Mouse (Mus musculus) neural tube, embryonic 12.5 days (tissue): ENCODE measurements at regions not wholly inside any gene's neighbourhood (a gene's known extent, or its start where the extent isn't known, plus 50 kb on each side); places are given as distances from the start of the nearest gene placed in this dataset.
A peak's percentile ranks its signal among the peaks of the same experiment; 100 is the strongest.

Source experiments
- ATAC-seq: fragments of 200-750 bp; cut with Nextera tagmentation; 2 replicates; pipeline ENCODE4 v1.8.0; 2017; ENCODE audit warnings: low read depth, mild to moderate bottlenecking, moderate TSS enrichment, moderate library complexity; ENCODE audit not compliant: low FRiP score
- H3K27ac ChIP-seq: fragments of 300-500 bp; sonication (generic); 2 replicates; pipeline ENCODE4 v1.5.1; 2016
- H3K27me3 ChIP-seq: fragments of 300-500 bp; sonication (generic); replicated peaks from 2 replicates; pipeline ENCODE4 v1.6.1; 2016; ENCODE audit warnings: mild to moderate bottlenecking
- H3K36me3 ChIP-seq: fragments of 300-500 bp; sonication (generic); 2 replicates; pipeline ENCODE4 v1.6.1; 2016; ENCODE audit warnings: mild to moderate bottlenecking
- H3K4me1 ChIP-seq: fragments of 300-500 bp; sonication (generic); 2 replicates; pipeline ENCODE4 v1.6.1; 2016
- H3K4me2 ChIP-seq: fragments of 300-500 bp; sonication (generic); replicated peaks from 2 replicates; pipeline ENCODE4 v1.6.1; 2016; ENCODE audit warnings: mild to moderate bottlenecking
- H3K4me3 ChIP-seq: fragments of 300-500 bp; sonication (generic); 2 replicates; pipeline ENCODE4 v1.5.1; 2016
- H3K9ac ChIP-seq: fragments of 300-500 bp; sonication (generic); 2 replicates; pipeline ENCODE4 v1.6.1; 2016; ENCODE audit warnings: mild to moderate bottlenecking
- H3K9me3 ChIP-seq: fragments of 300-500 bp; sonication (generic); 2 replicates; pipeline ENCODE4 v1.6.1; 2016; ENCODE audit warnings: mild to moderate bottlenecking
- WGBS: fragments of 180-500 bp; shearing (Covaris S2); methylation state at CpG from one replicate; pipeline ENCODE4 v1.1.7; 2016; 5-methylcytosine and 5-hydroxymethylcytosine counted together

DNA sequence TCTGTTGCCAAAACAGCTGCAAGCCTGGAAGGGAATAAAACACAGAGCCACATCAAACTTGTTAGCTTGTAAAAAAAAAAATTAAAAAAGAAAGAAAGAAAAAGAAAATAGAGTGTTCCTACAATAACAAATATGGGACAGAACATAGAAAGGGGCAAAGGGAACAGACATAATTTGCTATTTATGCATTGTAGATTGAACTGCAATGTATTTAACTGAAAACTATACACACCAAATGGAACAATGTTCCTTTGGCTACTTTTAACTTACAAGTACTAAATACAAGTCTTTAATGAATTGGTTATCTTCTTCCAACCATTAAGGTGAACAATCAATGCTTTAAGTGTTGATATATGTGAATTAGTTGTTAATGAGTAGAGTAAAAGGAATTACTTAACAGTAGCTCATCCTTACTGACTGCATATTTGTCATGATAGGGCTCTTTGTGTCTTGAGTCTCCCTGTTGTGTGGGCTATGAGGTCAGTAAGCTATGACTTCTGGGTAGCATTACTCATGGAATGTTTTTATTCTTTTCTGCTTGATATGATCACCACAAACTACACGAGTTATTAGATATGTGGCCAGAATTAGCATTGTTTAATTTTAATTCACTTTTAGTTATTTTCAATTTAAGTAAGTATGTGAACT, 597.0 kb upstream of the Megf9 start:
- no peaks in the 10 kb centered on the region for H3K27me3 ChIP-seq
- no peak overlapping the region for H3K4me3 ChIP-seq
- H3K4me1 ChIP-seq = peaks cover 3% of the 10 kb centered on the region; the same call in 1 of the 2 replicates
- no peaks in the 10 kb centered on the region for H3K9me3 ChIP-seq
- WGBS = 39% methylated on average over 1 of the region's 1 CpGs
- ATAC-seq = 0 out of 2 replicates have a peak, but pooled peaks have one; percentile 69
- H3K9ac ChIP-seq = no peak overlapping the region
- no peaks in the 10 kb centered on the region for H3K36me3 ChIP-seq
- no peak overlapping the region for H3K27ac ChIP-seq
- no peak overlapping the region for H3K4me2 ChIP-seq

DNA sequence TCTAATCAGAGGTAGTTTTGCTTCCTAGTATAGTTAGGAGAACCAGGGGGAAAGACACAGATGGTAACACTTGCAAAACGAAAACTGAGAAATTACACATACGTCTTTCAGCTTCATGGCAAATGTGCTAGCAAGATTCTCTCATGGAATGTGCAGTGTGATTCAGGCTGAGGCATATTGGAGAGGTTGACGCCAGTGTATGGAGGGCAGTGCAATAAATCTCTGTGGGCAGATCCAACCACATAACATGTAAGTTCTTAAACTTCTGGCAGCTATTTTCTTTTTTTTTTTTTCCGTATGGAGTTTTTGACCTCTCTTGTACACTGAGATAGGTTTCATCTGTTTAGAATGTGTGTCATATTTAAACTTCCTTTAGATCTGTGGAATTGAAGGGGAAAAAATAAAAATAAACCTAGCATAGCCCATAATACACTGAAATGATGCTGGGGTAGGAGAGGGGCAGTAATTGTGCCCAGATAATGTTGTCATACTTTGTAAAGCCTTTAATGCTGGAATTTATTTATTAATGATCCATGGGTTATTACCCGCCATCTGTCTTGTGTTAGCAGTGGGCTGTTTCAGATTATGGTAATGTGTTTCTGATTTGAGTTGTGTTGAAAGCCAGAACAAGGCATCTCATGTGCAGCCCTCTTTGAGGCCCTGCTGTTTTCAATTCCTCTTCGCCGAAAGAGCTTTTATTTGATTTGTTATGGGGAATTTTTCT, 596.3 kb upstream of the Megf9 start:
- Histone ChIP-seq H3K27me3 (no peaks in the 10 kb centered on the region), H3K9me3 (no peaks in the 10 kb centered on the region), H3K4me3 (no peak overlapping the region), H3K4me2 (no peak overlapping the region), H3K9ac (no peak overlapping the region), H3K4me1 (peaks cover 3% of the 10 kb centered on the region; the same call in 1 of the 2 replicates), H3K36me3 (no peaks in the 10 kb centered on the region), H3K27ac (no peak overlapping the region)
- ATAC-seq = peak; percentile 82; the same call in 1 of the 2 replicates
- WGBS = 19% methylated on average over 7 of the region's 7 CpGs

DNA sequence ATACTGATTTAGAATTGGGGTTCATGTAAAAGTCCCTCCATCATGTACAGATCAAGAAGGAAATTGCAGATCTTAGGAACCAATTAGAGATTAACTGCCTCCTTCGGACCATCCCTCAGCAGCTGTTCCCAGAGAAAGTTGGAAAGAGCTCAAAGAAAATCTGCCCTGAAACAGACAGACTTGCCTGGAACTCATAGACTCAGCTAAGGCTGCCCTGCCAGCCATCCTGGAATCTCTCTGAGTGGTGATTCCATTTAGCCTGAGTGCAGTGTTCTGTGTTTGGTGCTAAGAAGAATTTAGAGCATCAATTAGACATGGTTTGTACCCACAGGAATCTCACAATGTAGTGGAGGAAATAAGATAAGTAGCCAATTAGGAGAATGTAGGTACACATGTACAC, 594.5 kb upstream of the Megf9 start:
- Histone ChIP-seq H3K27me3 (no peaks in the 10 kb centered on the region), H3K9ac (no peak overlapping the region), H3K36me3 (no peaks in the 10 kb centered on the region), H3K4me3 (no peak overlapping the region), H3K9me3 (no peaks in the 10 kb centered on the region), H3K4me2 (no peak overlapping the region), H3K27ac (no peak overlapping the region), H3K4me1 (peaks cover 3% of the 10 kb centered on the region; the same call in 1 of the 2 replicates)
- WGBS = 69% methylated on average over 1 of the region's 1 CpGs
- ATAC-seq = no peak
